Mouse (Mus musculus): ENCODE measurements around the gene Gabpa. TPM values are rescaled to one million over a fixed set of nuclear protein-coding genes. Genes with fewer than 3 reads are reported as not detected.

Gene Gabpa
- polyA plus RNA-seq, 1 experiment, result 64.0 TPM

DNA sequence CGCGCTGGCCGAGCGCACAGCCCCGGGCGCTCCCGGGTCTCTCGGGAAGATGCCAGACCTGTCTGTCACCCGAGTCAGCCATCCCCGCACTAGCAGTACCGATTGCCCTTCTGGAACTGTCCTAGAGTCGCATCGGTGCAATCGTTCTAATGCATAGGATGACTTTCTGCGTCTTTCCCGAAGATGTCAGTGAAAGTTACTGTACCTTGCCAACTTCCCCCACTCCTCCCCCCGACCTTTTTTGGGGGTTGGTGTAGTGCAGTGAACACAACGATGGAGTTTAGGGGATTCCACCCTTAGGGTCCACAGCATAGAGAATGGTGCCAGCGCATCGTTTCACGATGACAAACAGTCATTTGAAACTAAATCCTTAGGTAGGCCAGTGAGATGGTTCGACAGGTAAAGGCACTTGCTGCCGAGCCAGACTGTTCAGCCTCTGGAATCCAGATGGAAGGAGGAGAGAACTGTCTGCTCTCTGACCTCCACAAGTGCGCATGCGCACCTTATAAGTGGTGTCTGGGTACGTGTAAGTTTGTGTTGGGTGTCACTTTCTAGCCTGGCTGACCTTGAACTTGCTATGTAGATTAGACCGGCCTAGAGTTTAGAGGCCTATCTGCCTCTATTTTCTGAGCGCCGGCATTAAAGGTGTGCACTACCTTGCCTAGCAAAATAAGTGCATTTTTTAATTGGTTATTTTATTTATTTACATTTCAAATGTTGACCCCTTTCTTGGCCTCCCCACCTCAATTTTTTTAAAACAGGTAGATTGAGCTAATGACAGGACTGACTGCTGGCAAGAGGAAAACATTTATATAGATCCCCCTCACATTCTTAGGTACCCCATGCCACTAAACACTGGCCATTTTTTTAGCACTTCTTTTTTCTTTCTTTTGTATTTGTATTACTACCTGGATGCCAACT, 1.4 kb downstream of the Gabpa start:
- Histone ChIP-seq H3K4me1 (ENCODE audit: control insufficient read depth, insufficient read depth, low read length) (no peaks in the 10 kb centered on the region), H3K27ac (ENCODE audit: insufficient read depth, low read length) (peak overlapping the region; percentile 88)
- TF ChIP-seq CTCF (IDR thresholded peaks at IDR 0.05; ENCODE audit: borderline replicate concordance, insufficient read depth, low read length) (no peak), POLR2A (IDR thresholded peaks at IDR 0.05; ENCODE audit: low read depth, low read length) (peak; percentile 87)

DNA sequence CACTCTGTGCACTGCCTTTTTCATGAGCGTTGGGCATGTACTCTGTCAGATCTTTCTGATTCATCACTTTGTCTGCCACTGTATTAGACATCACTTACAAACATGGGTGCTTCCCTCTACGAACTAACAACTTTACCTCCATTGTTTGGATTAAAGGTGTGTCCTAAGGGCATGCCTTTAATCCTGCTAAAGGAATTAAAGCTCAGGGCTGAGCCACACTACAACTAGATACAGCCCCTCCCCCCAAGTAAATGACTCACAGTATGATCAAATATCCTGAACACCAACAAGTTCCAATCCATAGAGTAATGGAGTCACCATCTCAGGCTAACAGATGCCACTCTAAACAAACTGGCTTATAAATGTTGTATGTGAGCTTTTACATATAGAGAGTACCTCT, 3.9 kb downstream of the Gabpa start:
- Histone ChIP-seq H3K27ac (ENCODE audit: insufficient read depth, low read length) (no peak overlapping the region), H3K4me3 (ENCODE audit: insufficient read depth, low read length) (no peak overlapping the region), H3K4me1 (ENCODE audit: control insufficient read depth, insufficient read depth, low read length) (no peaks in the 10 kb centered on the region)
- TF ChIP-seq POLR2A (IDR thresholded peaks at IDR 0.05; ENCODE audit: low read depth, low read length), result no peak
- TF ChIP-seq CTCF (IDR thresholded peaks at IDR 0.05; ENCODE audit: borderline replicate concordance, insufficient read depth, low read length), result no peak

More for the DNA sequence above, 1.4 kb downstream of the Gabpa start:
- H3K4me3 ChIP-seq (ENCODE audit: insufficient read depth, low read length), result peak overlapping the region; percentile 91

DNA sequence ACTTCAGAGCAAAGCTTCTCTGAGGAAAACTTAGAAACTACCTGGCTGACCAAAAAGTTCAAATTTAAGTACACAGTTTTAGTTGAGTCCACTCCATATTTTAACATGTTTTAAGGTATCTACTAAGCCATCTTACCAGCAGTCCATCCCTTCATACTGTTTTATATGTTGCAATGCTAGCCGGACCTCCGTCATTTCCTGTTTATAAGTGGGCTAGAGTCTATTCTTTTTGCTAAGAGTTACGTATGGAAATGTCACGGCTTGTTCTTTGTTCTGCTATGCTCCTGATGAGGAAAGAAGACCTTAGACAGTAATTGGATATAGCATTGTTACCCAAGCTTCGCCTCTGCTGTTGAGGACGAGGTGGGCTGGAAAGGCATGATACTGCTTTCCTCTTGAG, 18.8 kb downstream of the Gabpa start:
- Histone ChIP-seq H3K4me1 (ENCODE audit: control insufficient read depth, insufficient read depth, low read length) (no peaks in the 10 kb centered on the region), H3K27ac (ENCODE audit: insufficient read depth, low read length) (no peak overlapping the region), H3K4me3 (ENCODE audit: insufficient read depth, low read length) (no peak overlapping the region)
- no peak for TF ChIP-seq POLR2A (IDR thresholded peaks at IDR 0.05; ENCODE audit: low read depth, low read length)
- no peak for TF ChIP-seq CTCF (IDR thresholded peaks at IDR 0.05; ENCODE audit: borderline replicate concordance, insufficient read depth, low read length)

DNA sequence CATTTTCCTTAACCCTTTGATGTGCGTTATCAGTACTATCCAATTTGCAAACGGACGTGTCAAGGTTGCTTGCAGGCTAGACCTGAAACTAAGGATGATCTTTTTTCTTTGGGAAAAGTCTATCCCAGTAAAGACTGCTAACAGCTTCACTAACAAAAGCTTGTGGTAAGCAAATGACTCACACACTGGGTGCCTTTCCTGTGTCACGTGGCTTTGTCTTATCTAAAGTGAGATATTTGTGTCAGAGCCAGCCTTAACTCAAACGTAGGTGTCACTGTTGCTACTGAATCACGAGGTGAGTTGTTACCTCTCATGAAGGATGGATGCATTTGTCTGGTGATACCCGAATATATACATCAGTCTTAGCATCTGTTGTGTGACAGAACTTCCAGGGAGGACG, 29.9 kb downstream of the Gabpa start:
- H3K4me3 ChIP-seq (ENCODE audit: insufficient read depth, low read length), result no peak overlapping the region
- no peak overlapping the region for H3K27ac ChIP-seq (ENCODE audit: insufficient read depth, low read length)
- TF ChIP-seq CTCF (IDR thresholded peaks at IDR 0.05; ENCODE audit: borderline replicate concordance, insufficient read depth, low read length) (no peak), POLR2A (IDR thresholded peaks at IDR 0.05; ENCODE audit: low read depth, low read length) (no peak)
- H3K4me1 ChIP-seq (ENCODE audit: control insufficient read depth, insufficient read depth, low read length), result no peaks in the 10 kb centered on the region

DNA sequence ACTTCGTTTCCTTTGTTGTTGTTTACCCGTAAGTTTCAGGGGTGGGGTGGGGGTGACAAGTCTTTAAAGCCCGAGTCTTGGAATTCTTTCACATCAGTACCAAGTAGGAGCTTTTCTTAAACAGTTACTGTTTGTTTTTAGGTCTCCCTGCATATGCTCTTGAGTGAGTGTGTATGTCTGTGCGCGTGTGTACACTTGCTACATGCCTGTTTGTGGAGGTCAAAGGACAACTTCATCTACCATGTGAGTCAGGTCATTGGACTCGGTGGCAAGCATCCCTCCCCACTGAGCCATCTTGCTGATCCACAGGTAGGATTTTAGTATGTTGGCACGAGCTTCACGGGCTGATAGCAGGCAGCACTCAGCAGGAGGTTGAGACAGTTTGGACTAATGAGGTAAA, 39.1 kb downstream of the Gabpa start:
- no peak overlapping the region for H3K4me3 ChIP-seq (ENCODE audit: insufficient read depth, low read length)
- no peak overlapping the region for H3K27ac ChIP-seq (ENCODE audit: insufficient read depth, low read length)
- no peak for TF ChIP-seq CTCF (IDR thresholded peaks at IDR 0.05; ENCODE audit: borderline replicate concordance, insufficient read depth, low read length)
- TF ChIP-seq POLR2A (IDR thresholded peaks at IDR 0.05; ENCODE audit: low read depth, low read length), result no peak
- H3K4me1 ChIP-seq (ENCODE audit: control insufficient read depth, insufficient read depth, low read length), result no peaks in the 10 kb centered on the region

DNA sequence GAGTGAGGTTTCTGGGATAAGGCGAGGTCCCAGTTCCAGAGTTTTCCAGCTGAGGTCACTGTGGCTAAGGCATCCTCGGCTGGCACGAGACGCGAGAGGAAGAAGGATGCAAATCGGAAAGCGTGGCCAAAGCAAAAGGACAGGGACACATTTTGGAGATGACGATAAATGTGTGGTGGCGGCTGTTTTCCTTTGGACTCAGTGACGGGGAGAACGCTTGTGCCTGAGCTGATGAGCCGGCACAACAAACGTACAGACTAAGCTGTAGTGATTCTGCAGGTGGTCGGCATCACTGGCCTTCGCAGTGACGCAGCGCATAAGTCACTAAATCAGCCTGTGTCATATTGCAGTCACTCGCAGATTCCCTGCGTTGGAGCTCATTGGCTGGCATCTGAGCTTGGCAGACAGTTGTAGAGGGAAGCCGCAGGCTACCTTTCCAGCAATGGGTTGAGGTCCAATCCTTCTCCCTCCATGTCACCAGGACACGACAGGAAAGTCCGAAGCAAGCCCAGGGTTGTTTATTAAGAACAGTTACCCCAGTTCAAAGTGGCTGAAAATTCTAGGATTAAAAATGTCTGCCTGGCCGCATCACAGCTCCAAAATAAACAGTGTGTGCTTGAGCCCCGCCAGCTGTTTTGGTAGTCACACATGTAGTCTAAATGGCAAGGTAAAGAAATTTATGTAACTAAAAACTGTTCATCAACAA, 40.4 kb downstream of the Gabpa start:
- no peak overlapping the region for H3K4me3 ChIP-seq (ENCODE audit: insufficient read depth, low read length)
- TF ChIP-seq POLR2A (IDR thresholded peaks at IDR 0.05; ENCODE audit: low read depth, low read length) (no peak), CTCF (IDR thresholded peaks at IDR 0.05; ENCODE audit: borderline replicate concordance, insufficient read depth, low read length) (peak; percentile 15; the same call in 1 of the 2 replicates)
- H3K4me1 ChIP-seq (ENCODE audit: control insufficient read depth, insufficient read depth, low read length), result no peaks in the 10 kb centered on the region
- no peak overlapping the region for H3K27ac ChIP-seq (ENCODE audit: insufficient read depth, low read length)

DNA sequence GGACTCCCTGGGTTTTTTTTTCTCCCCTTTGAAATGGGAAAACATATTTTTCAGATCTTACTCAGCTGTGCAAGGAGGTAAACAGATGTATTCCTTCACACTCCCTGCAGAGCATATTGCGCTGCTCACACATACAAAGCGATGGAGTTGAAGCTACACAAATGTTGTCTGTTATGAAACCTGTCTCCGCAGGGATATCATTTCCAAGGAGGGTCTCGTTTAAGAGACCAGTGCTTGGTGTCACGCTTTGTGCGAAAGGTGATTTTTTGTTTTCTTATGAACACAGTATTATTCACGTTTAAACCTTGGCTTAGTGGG, 41.0 kb downstream of the Gabpa start:
- Histone ChIP-seq H3K4me3 (ENCODE audit: insufficient read depth, low read length) (no peak overlapping the region), H3K27ac (ENCODE audit: insufficient read depth, low read length) (no peak overlapping the region), H3K4me1 (ENCODE audit: control insufficient read depth, insufficient read depth, low read length) (no peaks in the 10 kb centered on the region)
- TF ChIP-seq CTCF (IDR thresholded peaks at IDR 0.05; ENCODE audit: borderline replicate concordance, insufficient read depth, low read length) (no peak), POLR2A (IDR thresholded peaks at IDR 0.05; ENCODE audit: low read depth, low read length) (no peak)

DNA sequence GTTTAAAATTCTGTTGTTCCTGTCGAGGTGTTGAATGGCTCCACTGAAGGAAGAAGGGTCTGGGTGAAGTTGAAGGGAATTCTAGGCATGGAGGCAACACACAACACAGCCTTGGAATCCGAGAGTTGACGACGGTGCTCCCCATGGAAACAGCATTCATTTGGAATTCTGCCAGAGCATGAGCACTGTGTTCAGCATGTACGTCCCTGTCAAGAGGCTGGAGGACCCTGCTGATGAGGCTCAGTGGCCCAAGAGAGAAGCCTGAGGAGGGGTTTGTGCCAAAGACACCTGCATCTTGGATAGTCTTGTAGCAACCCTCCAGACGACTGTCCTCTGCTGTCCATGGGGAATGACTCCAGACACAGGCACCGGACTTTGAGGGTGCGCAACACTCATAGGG, 41.4 kb downstream of the Gabpa start:
- no peaks in the 10 kb centered on the region for H3K4me1 ChIP-seq (ENCODE audit: control insufficient read depth, insufficient read depth, low read length)
- no peak overlapping the region for H3K4me3 ChIP-seq (ENCODE audit: insufficient read depth, low read length)
- TF ChIP-seq CTCF (IDR thresholded peaks at IDR 0.05; ENCODE audit: borderline replicate concordance, insufficient read depth, low read length) (no peak), POLR2A (IDR thresholded peaks at IDR 0.05; ENCODE audit: low read depth, low read length) (no peak)
- no peak overlapping the region for H3K27ac ChIP-seq (ENCODE audit: insufficient read depth, low read length)

DNA sequence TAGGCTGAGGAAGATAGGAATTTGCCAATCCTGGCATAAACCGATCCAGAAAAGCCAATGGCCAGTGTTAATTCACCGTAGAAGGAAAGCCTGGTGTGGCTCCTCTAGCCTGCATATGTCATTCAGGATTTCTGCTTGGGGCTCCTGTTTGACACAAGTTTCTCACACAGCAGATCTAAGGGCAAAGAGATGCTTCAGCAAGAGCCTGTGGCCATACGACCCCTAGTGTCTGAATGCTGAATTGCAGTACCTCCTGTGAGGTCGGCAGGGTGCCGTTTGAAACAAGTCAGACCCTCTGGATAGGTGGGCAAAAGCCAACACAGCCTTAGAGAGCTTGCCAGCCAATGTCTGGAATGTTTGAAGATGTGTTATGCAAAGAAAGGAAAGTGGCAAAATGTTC, 44.4 kb downstream of the Gabpa start:
- Histone ChIP-seq H3K4me1 (ENCODE audit: control insufficient read depth, insufficient read depth, low read length) (no peaks in the 10 kb centered on the region), H3K27ac (ENCODE audit: insufficient read depth, low read length) (no peak overlapping the region), H3K4me3 (ENCODE audit: insufficient read depth, low read length) (no peak overlapping the region)
- TF ChIP-seq CTCF (IDR thresholded peaks at IDR 0.05; ENCODE audit: borderline replicate concordance, insufficient read depth, low read length), result peak; percentile 71; the same call in 1 of the 2 replicates
- no peak for TF ChIP-seq POLR2A (IDR thresholded peaks at IDR 0.05; ENCODE audit: low read depth, low read length)

DNA sequence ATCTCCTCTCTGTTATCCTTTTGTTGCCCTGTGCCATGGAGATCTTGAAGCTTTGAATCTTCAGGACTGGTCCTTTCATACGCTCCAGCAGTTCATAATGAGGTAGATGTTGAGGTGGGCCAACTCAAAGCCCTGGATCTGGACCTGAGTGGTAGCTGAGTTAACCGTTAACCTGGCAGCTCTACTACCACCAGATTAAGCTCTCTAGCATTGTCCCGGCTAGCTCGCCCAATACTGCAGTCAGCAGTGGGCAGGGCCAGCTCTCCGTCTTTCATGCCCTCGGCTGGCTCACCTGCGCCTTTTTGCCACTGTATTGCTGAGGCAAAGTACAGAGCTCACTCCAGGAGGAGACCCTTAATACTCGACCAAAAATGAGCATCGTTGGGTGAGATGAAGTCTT, 46.4 kb downstream of the Gabpa start:
- Histone ChIP-seq H3K4me3 (ENCODE audit: insufficient read depth, low read length) (no peak overlapping the region), H3K4me1 (ENCODE audit: control insufficient read depth, insufficient read depth, low read length) (no peaks in the 10 kb centered on the region), H3K27ac (ENCODE audit: insufficient read depth, low read length) (no peak overlapping the region)
- no peak for TF ChIP-seq POLR2A (IDR thresholded peaks at IDR 0.05; ENCODE audit: low read depth, low read length)
- TF ChIP-seq CTCF (IDR thresholded peaks at IDR 0.05; ENCODE audit: borderline replicate concordance, insufficient read depth, low read length), result no peak
